Mouse (Mus musculus) induced T-regulatory cell, adult 2 months (primary cell): ENCODE results near the gene Plcg1.
A peak's percentile ranks its signal among the peaks of the same experiment; 100 is the strongest.

Source experiments
- DNase-seq: peaks from one replicate; pipeline ENCODE4 v3.0.0-alpha.2; 2012; ENCODE audit warnings: low read depth

Plcg1 gene

GRCm38 (mm10) chr2:160731117-160731838 is at the start of gene Plcg1:
Plcg1 (plus strand) TSS chr2:160731300.
- DNase-seq: peak; percentile 96

DNA sequence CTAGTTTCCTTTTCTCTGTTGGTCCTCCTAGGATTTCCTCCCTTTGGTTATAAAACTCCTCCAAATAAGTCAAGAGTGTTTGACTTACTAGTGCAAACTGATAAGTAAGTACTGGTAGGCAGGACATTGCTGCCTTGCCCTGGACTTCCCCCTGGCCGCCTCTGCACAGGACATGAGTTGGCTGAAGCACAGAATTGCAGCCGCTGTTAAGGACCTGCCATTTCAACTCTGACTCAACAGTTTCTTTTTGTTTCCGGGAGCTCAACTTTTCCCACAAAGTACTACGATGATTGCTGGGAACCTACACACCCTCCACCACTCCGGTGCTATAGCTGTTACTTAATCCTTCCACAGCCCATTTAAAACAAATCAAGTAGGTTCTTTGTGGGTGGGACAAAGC is 30.8 kb upstream of the Plcg1 start:
- peak; percentile 13 for DNase-seq

DNA sequence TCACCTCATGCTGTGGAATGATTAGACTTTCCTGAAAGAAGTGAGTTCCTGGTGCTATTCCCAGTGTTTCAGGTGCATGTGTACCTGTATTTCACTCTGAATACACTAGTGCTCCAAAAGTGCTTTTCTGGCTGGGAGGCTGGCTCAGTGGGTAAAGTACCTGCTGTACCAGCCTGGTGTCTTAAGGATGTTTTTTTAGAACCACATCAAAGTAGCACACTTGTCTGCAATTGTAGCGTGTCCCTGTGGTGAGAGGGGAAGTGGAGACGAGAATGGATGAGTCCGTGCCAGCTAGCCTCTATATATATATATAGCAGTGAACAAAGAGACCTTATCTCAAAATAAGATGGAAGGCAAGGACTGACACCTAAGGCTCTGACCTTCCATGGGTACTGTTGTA is 29.5 kb upstream of the Plcg1 start:
- DNase-seq: peak; percentile 11

DNA sequence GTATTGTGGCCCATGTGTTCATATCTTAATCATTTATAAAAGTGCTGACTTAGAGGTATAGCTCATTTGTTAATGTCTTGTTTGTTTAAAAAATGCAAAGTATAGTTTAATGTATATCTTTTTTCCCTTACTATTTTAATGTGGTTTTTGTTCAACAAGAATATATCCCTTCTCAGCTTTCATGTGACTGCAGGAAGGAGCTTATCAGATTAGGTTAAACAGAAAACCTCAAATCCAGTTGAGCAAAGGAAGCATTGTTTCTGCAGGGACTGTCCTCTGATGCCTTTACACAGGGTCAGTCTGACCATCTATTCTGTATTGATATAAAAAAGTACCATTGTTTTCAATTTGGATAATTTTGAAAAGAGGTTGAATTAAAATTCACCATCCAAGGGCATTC is 28.3 kb upstream of the Plcg1 start:
- no peak for DNase-seq

DNA sequence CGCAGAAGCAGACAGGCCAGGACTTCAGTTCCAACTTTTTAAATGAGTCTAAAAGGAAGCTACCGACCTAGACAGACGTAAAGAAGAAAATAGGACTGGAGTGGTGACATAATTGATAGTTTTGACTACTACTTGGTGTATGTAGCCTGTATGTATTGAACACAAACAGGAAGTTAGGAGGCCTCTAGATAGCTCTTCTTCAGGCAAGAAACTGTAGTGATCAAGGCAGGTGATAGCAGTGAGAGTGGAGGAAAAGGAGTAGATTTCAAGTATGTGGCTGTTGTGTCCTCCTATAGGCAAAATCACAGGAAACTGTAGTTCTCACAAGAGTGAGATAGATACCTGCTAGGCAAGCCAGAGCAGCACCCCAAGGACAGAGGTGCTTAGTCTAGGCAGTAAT is 23.4 kb upstream of the Plcg1 start:
- DNase-seq: no peak

- no peak for DNase-seq
These were observed 15.6 kb upstream of the Plcg1 start for GRCm38 (mm10) chr2:160715463-160716030.

GRCm38 (mm10) chr2:160717269-160717668 is 13.8 kb upstream of the Plcg1 start:
- peak; percentile 84 for DNase-seq

- DNase-seq: no peak
These were observed 12.3 kb upstream of the Plcg1 start for GRCm38 (mm10) chr2:160718811-160719210.

- no peak for DNase-seq
These were observed 8.4 kb upstream of the Plcg1 start for GRCm38 (mm10) chr2:160722714-160723113.

DNA sequence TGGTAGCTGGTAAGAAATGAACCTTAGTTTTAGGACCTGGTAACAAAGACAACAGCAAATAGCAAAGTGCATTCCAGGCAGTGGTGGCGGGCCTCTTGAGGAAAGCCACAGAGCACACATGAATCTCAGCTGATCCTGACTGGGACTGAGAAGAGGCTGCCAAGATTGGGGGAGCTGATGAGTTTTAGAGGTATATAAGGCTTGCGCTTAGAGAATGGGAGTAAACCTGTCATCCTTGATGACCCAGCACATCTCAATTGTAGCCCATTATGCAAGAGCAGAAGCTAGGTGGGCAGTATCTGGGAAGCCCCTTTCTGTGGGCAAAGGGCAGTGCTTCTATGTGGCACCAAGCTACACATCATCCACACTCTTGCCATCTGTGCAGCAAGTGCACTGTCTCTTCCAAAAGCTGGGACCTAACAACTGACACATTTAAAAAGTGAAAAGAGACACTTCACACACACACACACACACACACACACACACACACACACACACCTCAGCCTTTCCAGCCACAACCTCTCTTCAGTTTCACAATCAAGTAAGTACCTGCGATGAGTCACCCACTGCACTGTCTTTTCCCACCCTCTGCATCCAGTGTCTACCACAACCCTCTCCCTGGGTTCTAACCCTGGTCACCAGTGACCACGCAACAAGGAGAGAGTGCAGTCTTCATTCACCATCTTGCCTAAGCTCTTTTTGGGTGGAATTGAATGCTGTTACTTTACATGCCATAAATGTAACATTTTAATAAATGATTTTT is 7.3 kb upstream of the Plcg1 start:
- no peak for DNase-seq

GRCm38 (mm10) chr2:160724536-160724935 is 6.6 kb upstream of the Plcg1 start:
- no peak for DNase-seq

DNA sequence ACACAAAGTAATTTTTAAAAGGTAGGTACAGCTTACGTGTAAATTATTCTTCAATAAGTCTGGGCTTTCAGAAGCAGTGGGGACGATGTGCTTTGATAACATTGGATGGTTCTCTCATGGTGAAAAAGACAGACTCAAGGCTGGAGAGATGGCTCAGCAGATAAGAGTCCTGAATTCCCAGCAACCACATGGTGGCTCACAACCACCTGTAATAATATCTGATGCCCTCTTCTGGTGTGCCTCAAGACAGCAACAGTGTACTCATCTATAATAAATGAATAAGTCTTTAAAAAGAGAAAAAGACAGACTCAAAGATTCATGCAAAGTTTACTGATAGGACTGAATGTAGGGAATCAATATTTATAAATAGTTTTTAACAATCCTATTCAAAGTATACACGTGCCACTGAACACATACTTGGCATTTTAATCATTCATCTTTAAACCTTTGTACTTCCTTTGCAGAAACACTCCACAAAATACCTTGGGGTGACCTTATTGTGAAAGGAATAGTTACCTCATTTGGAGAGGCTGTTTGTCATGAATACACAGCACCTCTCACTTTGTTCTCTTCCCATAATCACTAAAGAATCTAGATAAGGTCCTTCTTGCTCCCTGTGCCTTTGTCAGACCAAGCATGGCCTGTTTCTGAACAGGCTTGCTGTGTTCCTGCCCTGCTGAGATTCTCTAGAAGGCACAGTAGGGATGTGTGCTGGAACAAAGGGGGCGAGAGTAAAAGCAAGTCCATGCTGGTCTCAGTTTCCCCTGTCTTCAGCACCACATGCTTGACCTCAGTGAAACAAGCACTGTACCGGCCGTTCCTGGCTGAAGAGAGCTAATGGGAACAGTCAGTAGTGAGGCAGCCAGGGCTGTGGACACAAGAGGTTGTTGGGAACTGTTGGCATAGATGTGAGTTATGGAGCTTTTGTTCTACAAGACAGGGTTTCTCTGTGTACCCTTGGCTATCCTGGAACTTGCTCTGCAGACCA is 4.9 kb upstream of the Plcg1 start:
- no peak for DNase-seq

GRCm38 (mm10) chr2:160728972-160729371 is 2.1 kb upstream of the Plcg1 start:
- DNase-seq: no peak

GRCm38 (mm10) chr2:160729436-160729835 is 1.7 kb upstream of the Plcg1 start:
- no peak for DNase-seq

GRCm38 (mm10) chr2:160729851-160730796 is 976 bp upstream of the Plcg1 start:
- DNase-seq: peak; percentile 67

- DNase-seq: no peak
These were observed 343 bp upstream of the Plcg1 start for GRCm38 (mm10) chr2:160730797-160731116.

DNA sequence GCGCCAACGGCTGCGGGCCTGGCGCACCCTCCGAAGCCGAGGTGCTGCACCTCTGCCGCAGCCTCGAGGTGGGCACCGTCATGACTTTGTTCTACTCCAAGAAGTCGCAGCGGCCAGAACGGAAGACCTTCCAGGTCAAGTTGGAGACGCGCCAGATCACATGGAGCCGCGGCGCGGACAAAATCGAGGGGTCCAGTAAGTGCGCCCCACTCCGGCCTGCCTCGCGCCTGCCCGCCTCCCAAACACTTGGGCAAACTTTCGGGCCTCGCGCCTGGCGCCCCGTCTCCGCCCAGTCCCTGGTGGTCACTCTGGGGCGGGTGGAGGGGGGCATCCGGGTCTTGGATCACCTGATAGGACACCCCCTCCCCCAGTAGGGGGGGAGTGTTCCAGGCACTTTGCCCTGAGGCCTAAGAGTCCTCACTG is 750 bp downstream of the Plcg1 start:
- DNase-seq: no peak

GRCm38 (mm10) chr2:160732420-160732995 is 1.4 kb downstream of the Plcg1 start:
- no peak for DNase-seq

DNA sequence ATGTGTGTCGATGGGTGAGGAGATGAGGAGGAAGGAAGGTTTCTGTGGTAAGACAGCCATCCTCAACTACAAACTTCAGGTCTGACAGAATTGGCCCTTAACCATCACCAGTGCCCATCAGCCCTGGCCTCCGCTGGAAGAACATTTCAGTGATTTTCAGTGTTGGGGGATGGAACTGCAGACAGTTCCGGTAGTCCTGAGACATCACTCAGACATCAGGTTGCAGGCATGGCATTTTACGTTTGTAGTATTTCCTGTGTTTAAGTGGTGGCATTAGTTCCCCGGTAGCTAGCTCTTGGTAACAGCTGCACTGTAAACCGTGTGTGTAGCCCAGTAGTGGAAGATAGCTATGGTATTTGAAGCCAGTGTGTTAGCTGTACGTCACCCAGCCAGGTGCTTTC is 2.0 kb downstream of the Plcg1 start:
- peak; percentile 85 for DNase-seq

DNA sequence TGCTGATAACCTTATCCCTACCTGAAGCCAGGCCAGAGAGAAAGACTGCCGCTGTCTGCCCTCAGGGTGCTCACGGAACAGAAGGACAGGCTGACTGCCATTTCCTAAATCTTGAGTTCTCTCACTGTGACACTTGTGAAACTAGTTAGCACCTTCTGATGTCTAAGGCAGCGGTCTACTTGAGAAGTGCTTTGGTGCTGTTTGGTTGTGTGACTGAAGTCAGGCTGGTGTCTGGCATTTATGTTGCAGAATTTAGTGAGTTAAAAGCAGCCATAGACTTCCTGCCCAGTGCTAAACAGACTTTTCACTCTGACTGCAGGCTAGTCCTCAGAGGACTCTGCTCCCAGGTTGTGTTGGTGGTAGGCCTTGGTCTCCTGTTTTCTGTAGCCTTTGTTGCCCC is 3.2 kb downstream of the Plcg1 start:
- DNase-seq: peak; percentile 81
